In genomic region chr2:11257260-11257850, GRCm38 (mm10) we compare ENCODE assay signal across 13 mouse cellular contexts.
"Had no signal": no experiment of that assay in that cellular context is flagged by ENCODE, and none has a peak within 500 bp of the region (broad histone marks: within the 10 kb centered on the region; RNA-seq: fewer than 3 reads in every experiment).

No protein-coding gene starts in this region.

- H3K27ac ChIP-seq: limb, embryonic 10.5 days; liver, embryonic 15.5 days; macrophage; midbrain, embryonic 15.5 days; neural tube, embryonic 12.5 days had no signal

- H3K4me1 ChIP-seq: limb, embryonic 10.5 days; liver, embryonic 15.5 days; midbrain, embryonic 15.5 days; neural tube, embryonic 12.5 days had no signal

- H3K9me3 ChIP-seq: limb, embryonic 10.5 days; liver, embryonic 15.5 days; megakaryocyte, embryonic 14.5 days; midbrain, embryonic 15.5 days; neural tube, embryonic 12.5 days had no signal

- H3K4me2 ChIP-seq: liver, embryonic 11.5 days; liver, embryonic 15.5 days; lung, embryonic 14.5 days; midbrain, embryonic 11.5 days; midbrain, embryonic 15.5 days; neural tube, embryonic 12.5 days had no signal

- H3K9ac ChIP-seq: liver, embryonic 15.5 days; lung, embryonic 14.5 days; midbrain, embryonic 15.5 days; neural tube, embryonic 12.5 days had no signal

- H3K27me3 ChIP-seq: liver, embryonic 15.5 days; megakaryocyte, embryonic 14.5 days; midbrain, embryonic 15.5 days; neural tube, embryonic 12.5 days had no signal

- H3K36me3 ChIP-seq: limb, embryonic 10.5 days; liver, embryonic 15.5 days; midbrain, embryonic 15.5 days; neural tube, embryonic 12.5 days had no signal

- DNase-seq: lung, embryonic 14.5 days; lung, postnatal 10 days; thymus, adult 2 months; thymus, postnatal 25 days had no signal

- H3K4me3 ChIP-seq: limb, embryonic 10.5 days; liver, embryonic 15.5 days; megakaryocyte, embryonic 14.5 days; midbrain, embryonic 15.5 days; neural tube, embryonic 12.5 days had no signal

- ATAC-seq: intestine, embryonic 16.5 days; midbrain, embryonic 15.5 days had no signal
